Comparison of ENCODE assay signal across 20 mouse cellular contexts in the genomic region with DNA sequence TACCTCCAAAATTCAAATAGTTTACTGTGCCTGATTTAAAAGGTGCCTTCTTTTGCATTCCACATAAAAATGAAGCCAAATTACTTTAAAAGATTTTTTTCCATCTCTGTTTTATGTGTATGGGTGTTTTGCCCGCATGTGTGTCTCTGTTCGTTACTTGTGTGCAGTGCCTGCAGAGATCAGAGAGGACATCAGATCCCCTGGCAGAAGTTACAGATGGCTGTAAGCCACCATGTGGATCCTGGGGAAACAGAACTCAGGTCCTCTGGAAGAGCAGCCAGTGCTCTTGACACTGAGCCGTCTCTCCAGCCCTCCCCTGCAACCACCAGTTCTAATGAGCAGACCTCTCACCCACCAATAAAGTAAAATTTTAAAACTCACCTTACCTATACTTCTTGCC. TPM values are rescaled to one million over a fixed set of nuclear protein-coding genes. Genes with fewer than 3 reads are reported as not detected.
DNase-seq lines count a peak whose midpoint lies in the region; TF ChIP-seq lines count a peak whose summit lies in the region.
"Had no signal": no experiment of that assay in that cellular context is flagged by ENCODE, and none has a peak within 500 bp of the region (broad histone marks: within the 10 kb centered on the region; RNA-seq: fewer than 3 reads in every experiment).

No protein-coding gene starts in this region.

- 78% methylated on average over 3 of the region's 3 CpGs for whole genome bisulfite sequencing in heart, embryonic 10.5 days
- 89% methylated on average over 3 of the region's 3 CpGs for WGBS in limb, embryonic 10.5 days

- no peak overlapping the region for H3K27ac ChIP-seq in gastrocnemius, adult 2 months
- no peak overlapping the region for H3K27ac ChIP-seq in heart, embryonic 10.5 days
- H3K27ac ChIP-seq in limb, embryonic 10.5 days: no peak overlapping the region
- H3K27ac ChIP-seq: embryonic facial prominence, embryonic 13.5 days; embryonic facial prominence, embryonic 15.5 days; forebrain, embryonic 10.5 days; forebrain, embryonic 12.5 days had no signal

- H3K9me3 ChIP-seq in heart, embryonic 10.5 days: no peaks in the 10 kb centered on the region
- no peaks in the 10 kb centered on the region for H3K9me3 ChIP-seq in limb, embryonic 10.5 days (replicated peaks)
- H3K9me3 ChIP-seq: embryonic facial prominence, embryonic 13.5 days; embryonic facial prominence, embryonic 15.5 days; forebrain, embryonic 10.5 days; forebrain, embryonic 12.5 days had no signal

- H3K36me3 ChIP-seq in heart, embryonic 10.5 days: no peaks in the 10 kb centered on the region
- H3K36me3 ChIP-seq in limb, embryonic 10.5 days: no peaks in the 10 kb centered on the region
- H3K36me3 ChIP-seq: embryonic facial prominence, embryonic 13.5 days; embryonic facial prominence, embryonic 15.5 days; forebrain, embryonic 10.5 days; forebrain, embryonic 12.5 days had no signal

- intact Hi-C loops in gastrocnemius, adult 2 months (cut with DNase I): no loop called here

- no peaks in the 10 kb centered on the region for H3K27me3 ChIP-seq in heart, embryonic 10.5 days (ENCODE audit: insufficient read depth, poor library complexity, severe bottlenecking)
- H3K27me3 ChIP-seq in limb, embryonic 10.5 days (ENCODE audit: low read depth, poor library complexity, severe bottlenecking): no peaks in the 10 kb centered on the region
- H3K27me3 ChIP-seq: embryonic facial prominence, embryonic 13.5 days; embryonic facial prominence, embryonic 15.5 days; forebrain, embryonic 12.5 days had no signal

- DNase-seq in gastrocnemius, adult 2 months: peak; percentile 64
- DNase-seq in gastrocnemius, postnatal 10 days: no peak
- DNase-seq in heart, adult 11 months: peak; percentile 63
- DNase-seq in heart, embryonic 10.5 days (ENCODE audit: low spot score): no peak
- peak; percentile 21 for DNase-seq in limb, embryonic 10.5 days (ENCODE audit: low spot score)
- no peak for DNase-seq in layer of hippocampus, adult 9-11 months
- DNase-seq: adrenal gland, postnatal 10 days; adrenal gland, postnatal 25 days; cerebellum, adult 11 months; cerebellum, adult 18-20 months; cerebellum, adult 8-10 months; cerebellum, adult 9-11 months; cerebellum, postnatal 14 days; cerebellum, postnatal 36 days; embryo, embryonic 11 days had no signal

- H3K4me3 ChIP-seq in gastrocnemius, adult 2 months: no peak overlapping the region
- no peak overlapping the region for H3K4me3 ChIP-seq in heart, embryonic 10.5 days
- no peak overlapping the region for H3K4me3 ChIP-seq in limb, embryonic 10.5 days
- H3K4me3 ChIP-seq: embryonic facial prominence, embryonic 13.5 days; embryonic facial prominence, embryonic 15.5 days; erythroblast, embryonic 14.5 days; forebrain, embryonic 10.5 days; forebrain, embryonic 12.5 days had no signal

- TF ChIP-seq CTCF in gastrocnemius, adult 2 months (IDR thresholded peaks at IDR 0.05): no peak

- peaks cover 10% of the 10 kb centered on the region for H3K4me1 ChIP-seq in heart, embryonic 10.5 days
- H3K4me1 ChIP-seq in limb, embryonic 10.5 days: peaks cover 9% of the 10 kb centered on the region
- H3K4me1 ChIP-seq: forebrain, embryonic 10.5 days; forebrain, embryonic 12.5 days had no signal

RNA-seq across cellular contexts. Expression of gene Snrpd3, which starts 54.6 kb away (rescaled TPM):
- 10 to 100 TPM; 65.9 to 91.4 TPM for total RNA-seq in gastrocnemius, adult 2 months (2021)
- 100 to 1,000 TPM; 126 to 134 TPM for total RNA-seq in gastrocnemius, postnatal 10 days (2021)
- 139 and 148 TPM in 2 replicates for polyA plus RNA-seq in heart, embryonic 10.5 days (2016; fragmentation: Nextera tagmentation; extraction: Ambion mirVana)
- 255 and 295 TPM in 2 replicates for polyA plus RNA-seq in limb, embryonic 10.5 days (2016; fragmentation: Nextera tagmentation; extraction: Ambion mirVana)

RNA-seq across cellular contexts. Expression of gene Gucd1, which starts 55.0 kb away (rescaled TPM):
- total RNA-seq in gastrocnemius, adult 2 months (2021): 10 to 100 TPM; 48.2 to 78.7 TPM
- total RNA-seq in gastrocnemius, postnatal 10 days (2021): 10 to 100 TPM; 46.9 to 47.5 TPM
- 24.0 and 28.8 TPM in 2 replicates for polyA plus RNA-seq in heart, embryonic 10.5 days (2016; fragmentation: Nextera tagmentation; extraction: Ambion mirVana)
- polyA plus RNA-seq in limb, embryonic 10.5 days (2016; fragmentation: Nextera tagmentation; extraction: Ambion mirVana): 26.1 and 32.3 TPM in 2 replicates

Comparison
In these comparisons a context has a peak if more than half of its experiments do, and no peak if none do; other contexts are left out.
1. DNase-seq: peak in gastrocnemius, adult 2 months (single experiment), heart, adult 11 months (single experiment) and limb, embryonic 10.5 days (single experiment); none in gastrocnemius, postnatal 10 days (single experiment), heart, embryonic 10.5 days (single experiment) and layer of hippocampus, adult 9-11 months (single experiment).